Mouse (Mus musculus) cerebellum, postnatal 10 days (tissue): ENCODE data around the gene Gm49354.
"Not testable (repeated sequence)": the region's sequence is repeated elsewhere in the genome, so short reads cannot be mapped to it uniquely, and the experiment has no call there.

Source experiments
- DNase-seq, 2 experiments: peaks; one replicate each; pipeline ENCODE4 v3.0.0; 2021; ENCODE audit warnings: mixed read lengths in 2 of 2

The Gm49354 gene

GRCm38 (mm10) chr13:59782145-59782544 is at the start of gene Gm49354:
TSS of gene Gm49354 (minus strand) at chr13:59782245.
- no peak for DNase-seq

GRCm38 (mm10) chr13:59825966-59826365 is 43.9 kb upstream of the Gm49354 start:
- DNase-seq = no peak

- DNase-seq = peak; percentile 94 to 95
Measured at GRCm38 (mm10) chr13:59822507-59823462, 40.7 kb upstream of the Gm49354 start, which contains the start of gene Tut7. TSS of gene Tut7 (minus strand) at chr13:59823147.

GRCm38 (mm10) chr13:59820836-59821235 is 38.8 kb upstream of the Gm49354 start:
- DNase-seq = no peak

- peak in 1 of 2 experiments; percentile 19 for DNase-seq
Measured at GRCm38 (mm10) chr13:59820114-59820513, 38.1 kb upstream of the Gm49354 start.

- no peak for DNase-seq
Measured at GRCm38 (mm10) chr13:59817352-59817751, 35.3 kb upstream of the Gm49354 start.

- DNase-seq = no peak
Measured at GRCm38 (mm10) chr13:59814109-59814591, 32.1 kb upstream of the Gm49354 start.

GRCm38 (mm10) chr13:59811581-59811980 is 29.5 kb upstream of the Gm49354 start:
- no peak for DNase-seq

- peak; percentile 34 to 51 for DNase-seq
Measured at GRCm38 (mm10) chr13:59801000-59801399, 19.0 kb upstream of the Gm49354 start.

- no peak for DNase-seq
Measured at GRCm38 (mm10) chr13:59800077-59800476, 18.0 kb upstream of the Gm49354 start.

GRCm38 (mm10) chr13:59798306-59798705 is 16.3 kb upstream of the Gm49354 start:
- no peak for DNase-seq

- no peak for DNase-seq
Measured at GRCm38 (mm10) chr13:59796466-59796848, 14.4 kb upstream of the Gm49354 start.

GRCm38 (mm10) chr13:59795807-59796465 is 13.9 kb upstream of the Gm49354 start:
- no peak for DNase-seq

- peak; percentile 28 to 35 for DNase-seq
Measured at GRCm38 (mm10) chr13:59794786-59795185, 12.7 kb upstream of the Gm49354 start.

GRCm38 (mm10) chr13:59779744-59780264 is 2.2 kb downstream of the Gm49354 start:
- DNase-seq = not testable (repeated sequence)

- peak in 1 of 2 experiments; percentile 17 for DNase-seq
Measured at GRCm38 (mm10) chr13:59779213-59779612, 2.8 kb downstream of the Gm49354 start.

GRCm38 (mm10) chr13:59775168-59775567 is 6.9 kb downstream of the Gm49354 start:
- DNase-seq = no peak

GRCm38 (mm10) chr13:59771257-59771656 is 10.8 kb downstream of the Gm49354 start:
- DNase-seq = peak; percentile 72 to 76

- peak; percentile 21 to 39 for DNase-seq
Measured at GRCm38 (mm10) chr13:59770847-59771246, 11.2 kb downstream of the Gm49354 start.

- peak; percentile 92 to 93 for DNase-seq
Measured at GRCm38 (mm10) chr13:59770164-59770562, 11.9 kb downstream of the Gm49354 start.

GRCm38 (mm10) chr13:59769296-59770163 is 12.5 kb downstream of the Gm49354 start, which contains the start of gene Isca1:
TSS of gene Isca1 (minus strand) at chr13:59769810.
- DNase-seq = peak; percentile 99 to 100

- DNase-seq = no peak
Measured at GRCm38 (mm10) chr13:59768531-59768930, 13.5 kb downstream of the Gm49354 start.
